Mouse (Mus musculus) fibroblast of lung, adult 2 months (primary cell): ENCODE measurements around the gene 1700001F09Rik.
"Not testable (repeated sequence)": the region's sequence is repeated elsewhere in the genome, so short reads cannot be mapped to it uniquely, and the experiment has no call there.

Experiments
- DNase-seq: peaks from one replicate; pipeline ENCODE4 v3.0.0-alpha.2; 2011; ENCODE audit warnings: low read depth

Gene 1700001F09Rik

DNA sequence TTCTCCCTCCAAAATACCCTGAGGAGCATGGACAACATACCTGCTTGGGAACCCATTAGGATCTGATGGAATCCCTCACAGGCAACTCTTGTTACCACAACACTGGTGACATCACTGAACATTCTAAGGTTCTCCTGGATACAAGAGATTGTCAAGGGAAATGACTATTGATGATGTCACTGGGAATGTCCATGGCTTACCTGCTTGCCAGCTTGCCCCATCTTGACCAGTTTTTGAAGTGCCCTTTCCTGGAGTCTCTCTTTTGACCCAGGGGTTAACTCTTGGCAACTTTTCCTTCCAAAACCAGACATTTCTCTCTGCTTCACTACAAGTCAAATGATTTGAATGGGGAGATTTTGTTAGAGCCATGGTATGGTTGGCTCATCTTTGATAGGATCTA is at the start of gene 1700001F09Rik:
TSS of gene 1700001F09Rik (minus strand) at position 101 of the 400 bp plus-strand sequence.
- DNase-seq, result not testable (repeated sequence)

DNA sequence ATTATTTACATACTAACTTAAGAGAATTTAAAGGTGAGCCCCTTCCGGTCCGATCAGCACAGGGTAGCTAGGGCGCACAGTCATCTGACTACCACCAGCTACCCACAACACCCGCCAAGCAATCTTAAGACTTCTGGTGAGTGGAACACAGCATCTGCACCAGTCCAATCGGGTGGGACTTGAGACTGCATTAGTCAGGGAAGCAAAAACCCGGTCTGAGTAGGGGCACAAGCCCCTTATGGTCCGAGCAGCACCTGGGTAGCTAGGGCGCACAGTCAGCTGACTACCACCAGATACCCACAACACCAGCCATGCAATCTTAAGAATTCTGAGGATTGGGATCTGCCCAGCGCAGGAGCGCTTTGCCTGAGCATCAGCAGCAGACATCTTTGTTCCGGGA is 14.1 kb upstream of the 1700001F09Rik start:
- not testable (repeated sequence) for DNase-seq

DNA sequence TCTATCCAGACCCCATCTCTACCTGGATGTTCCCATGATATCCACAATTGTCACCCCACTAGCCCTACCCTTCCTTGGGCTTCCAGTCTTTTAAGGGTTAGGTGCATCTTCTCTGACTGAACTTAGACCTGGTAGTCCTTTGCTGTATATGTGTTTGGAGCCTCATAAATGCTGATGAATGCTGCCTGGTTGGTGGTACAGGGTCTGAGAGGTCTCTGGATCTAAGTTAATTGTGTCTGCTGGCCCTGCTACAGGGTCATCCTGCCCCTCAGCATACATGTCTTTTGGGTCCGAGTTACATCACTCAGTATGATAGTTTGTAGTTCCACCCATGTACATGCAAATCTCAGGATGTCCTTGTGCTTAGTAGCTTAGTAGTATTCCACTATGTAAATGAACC is 11.6 kb upstream of the 1700001F09Rik start:
- DNase-seq, result not testable (repeated sequence)

DNA sequence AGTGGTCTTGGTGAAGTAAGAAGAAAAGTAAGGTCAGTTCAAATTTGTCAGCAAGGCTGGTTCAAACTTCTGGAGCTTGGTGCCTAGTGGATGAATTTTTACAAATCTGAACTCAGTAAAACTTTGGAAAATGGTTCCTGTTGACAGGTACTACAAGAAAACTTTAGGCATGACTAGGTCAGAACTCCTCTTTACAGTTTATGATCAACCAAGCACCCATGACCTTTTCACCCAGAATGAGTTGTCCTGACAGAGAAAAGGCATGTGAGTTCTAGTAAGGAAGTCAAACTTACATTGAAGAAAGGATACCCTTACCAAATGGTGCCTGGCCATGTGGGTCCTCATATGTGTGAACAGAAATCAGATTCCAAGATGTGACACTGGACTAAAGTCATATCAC is 9.9 kb upstream of the 1700001F09Rik start:
- not testable (repeated sequence) for DNase-seq

DNA sequence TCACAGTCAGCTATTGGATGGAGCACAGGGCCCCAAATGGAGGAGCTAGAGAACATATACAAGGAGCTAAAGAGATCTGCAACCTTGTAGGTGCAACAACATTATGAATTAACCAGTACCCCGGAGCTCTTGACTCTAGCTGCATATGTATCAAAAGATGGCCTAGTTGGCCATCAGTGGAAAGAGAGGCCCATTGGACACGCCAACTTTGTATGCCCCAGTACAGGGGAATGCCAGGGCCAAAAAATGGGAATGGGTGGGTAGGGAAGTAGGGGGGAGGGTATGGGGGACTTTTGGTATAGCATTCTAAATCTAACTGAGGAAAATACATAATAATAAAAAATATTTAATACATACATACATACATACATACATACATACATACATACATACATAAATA is 5.3 kb upstream of the 1700001F09Rik start:
- DNase-seq, result not testable (repeated sequence)

DNA sequence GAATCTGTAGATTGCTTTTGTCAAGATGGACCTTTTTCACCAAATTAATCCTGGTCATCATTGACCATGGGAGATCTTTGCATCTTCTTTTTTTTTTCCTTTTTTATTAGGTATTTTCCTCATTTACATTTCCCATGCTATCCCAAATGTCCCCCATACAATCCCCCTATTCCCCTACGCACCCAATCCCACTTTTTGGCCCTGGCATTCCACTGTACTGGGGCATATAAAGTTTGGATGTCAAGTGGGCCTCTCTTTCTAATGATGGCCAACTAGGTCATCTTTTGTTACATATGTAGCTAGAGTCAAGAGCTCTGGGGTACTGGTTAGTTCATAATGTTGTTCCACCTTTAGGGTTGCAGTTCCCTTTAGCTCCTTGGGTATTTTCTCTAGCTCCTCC is 10.0 kb downstream of the 1700001F09Rik start:
- DNase-seq, result not testable (repeated sequence)

DNA sequence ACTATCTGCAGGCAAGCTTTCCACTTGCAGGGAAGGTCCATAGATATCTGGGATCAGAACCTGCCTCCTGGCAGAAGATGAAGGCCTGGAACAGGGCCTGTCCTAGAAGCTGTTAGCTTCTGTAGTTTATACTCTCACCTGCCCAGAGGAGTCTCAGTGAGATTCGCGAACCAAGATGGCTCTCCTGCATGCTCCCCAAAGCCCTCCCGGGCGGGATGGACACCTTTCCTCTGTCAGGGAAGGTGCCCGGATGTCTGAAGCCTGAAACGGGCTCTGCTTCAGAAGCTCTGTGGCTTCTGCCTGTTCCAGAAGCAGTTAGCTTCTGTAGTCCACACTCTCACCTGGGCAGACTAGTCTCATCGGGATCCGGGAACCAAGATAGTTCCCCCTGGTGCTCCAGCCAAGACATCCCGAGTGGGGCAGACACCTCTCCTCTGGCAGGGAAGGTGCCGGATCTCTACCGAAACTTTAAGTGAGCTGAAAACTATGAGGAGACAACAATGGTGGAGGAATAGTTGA is 16.2 kb downstream of the 1700001F09Rik start:
- not testable (repeated sequence) for DNase-seq

DNA sequence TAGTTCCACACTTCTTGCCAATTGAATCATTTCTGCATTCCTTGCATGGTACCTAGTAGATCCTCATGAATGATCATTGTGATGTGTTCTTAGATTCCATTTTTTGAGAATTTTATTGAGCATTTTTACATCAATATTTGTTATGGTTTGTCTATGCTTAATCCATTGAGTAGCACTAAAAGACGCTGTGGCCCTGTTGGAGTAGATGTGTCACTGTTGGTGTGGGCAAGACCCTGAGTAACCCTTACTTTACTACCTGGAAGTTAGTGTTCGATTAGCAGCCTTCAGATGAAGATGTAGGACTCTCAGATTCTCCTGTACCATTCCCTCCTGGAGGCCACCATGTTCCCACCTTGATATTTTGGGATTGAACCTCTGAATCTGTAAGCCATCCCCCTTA is 19.0 kb downstream of the 1700001F09Rik start:
- DNase-seq, result not testable (repeated sequence)

DNA sequence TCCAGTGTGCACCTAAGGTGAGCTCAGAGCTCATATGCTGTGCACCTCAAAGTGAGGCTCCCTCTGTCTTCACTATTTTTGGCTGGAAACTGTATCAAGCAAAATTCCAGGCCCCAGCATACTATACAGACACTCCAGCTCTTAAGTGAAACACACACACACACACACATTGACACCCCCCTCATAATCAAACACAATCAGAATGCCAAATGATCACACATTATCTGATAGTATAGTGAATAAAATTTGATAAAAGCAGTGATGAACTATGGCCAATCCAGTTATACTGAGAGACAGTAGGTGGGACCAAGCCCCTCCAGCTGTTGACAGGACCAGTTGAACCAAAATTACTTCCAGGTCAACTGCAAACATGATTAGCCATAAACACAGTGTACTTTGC is 28.1 kb downstream of the 1700001F09Rik start:
- not testable (repeated sequence) for DNase-seq

DNA sequence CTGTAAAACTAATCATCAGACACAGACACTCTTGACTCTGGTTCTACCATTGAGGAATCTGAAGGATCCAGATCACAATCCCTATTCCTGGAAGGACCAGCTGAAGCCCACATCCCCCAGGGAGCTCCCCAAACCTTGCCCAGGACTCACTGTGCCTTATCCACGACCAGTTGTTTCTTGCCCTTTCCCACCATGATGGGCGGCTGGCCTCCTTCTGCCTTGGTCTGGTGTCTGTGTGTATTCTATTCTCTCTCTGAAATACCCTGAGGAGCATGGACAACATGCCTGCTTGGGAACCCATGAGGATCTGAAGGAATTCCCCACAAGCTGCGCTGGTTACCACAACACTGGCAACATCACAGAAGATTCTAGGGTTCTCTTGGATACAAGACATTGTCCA is 54.1 kb downstream of the 1700001F09Rik start, which contains the start of gene Gm8127:
TSS of gene Gm8127 (minus strand) at position 330 of the 400 bp plus-strand sequence.
- not testable (repeated sequence) for DNase-seq
